Mouse (Mus musculus) adrenal gland, adult 2 months (tissue): ENCODE measurements around the gene Depp1. TPM values are rescaled to one million over a fixed set of nuclear protein-coding genes. Genes with fewer than 3 reads are reported as not detected.

Experiments
- DNase-seq: peaks from one replicate; pipeline ENCODE4 v3.0.0; 2021
- microRNA-seq, 2 experiments: library from miRNA; unstranded; fragments of <30 nt; microRNA quantifications; one replicate each; pipeline ENCODE4 v1.2.0; 2021
- polyA plus RNA-seq: library from polyadenylated mRNA; depleted of rRNA; stranded (reverse); fragments of >200 nt; gene quantifications from 2 replicates; pipeline ENCODE4 v1.2.3, GENCODE M21; 2012; rRNA removed
- total RNA-seq, 2 experiments: library from RNA; stranded (reverse); gene quantifications; 2 replicates each; pipeline ENCODE4 v1.2.3; 2021

Gene Depp1
- total and polyA plus RNA-seq, 3 experiments, result 3.8 to 16.6 (median 13.4) TPM

DNA sequence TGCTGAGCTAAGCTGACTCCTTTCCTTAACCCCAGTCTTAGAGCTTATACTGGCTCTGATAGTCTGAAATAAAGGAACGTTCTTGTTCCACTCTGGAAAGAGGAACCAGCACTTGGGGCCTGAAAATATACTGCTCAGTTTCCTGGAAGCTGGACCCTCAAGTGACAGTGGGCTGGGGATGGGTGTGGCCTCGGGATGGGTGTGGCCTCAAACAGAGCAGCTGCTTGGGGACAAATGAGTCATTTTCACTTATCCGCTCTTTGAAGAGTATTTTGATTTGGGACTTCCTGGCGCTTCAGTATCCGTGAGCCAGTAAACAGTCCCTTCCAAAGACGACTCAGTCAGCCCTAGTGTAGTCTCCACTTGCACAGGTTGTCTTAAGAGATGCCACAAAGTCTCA lies 31.9 kb downstream of the Depp1 start:
- DNase-seq, result peak; percentile 30

- no peak for DNase-seq
Observed at GRCm38 (mm10) chr6:116693639-116694038, 43.2 kb downstream of the Depp1 start.

DNA sequence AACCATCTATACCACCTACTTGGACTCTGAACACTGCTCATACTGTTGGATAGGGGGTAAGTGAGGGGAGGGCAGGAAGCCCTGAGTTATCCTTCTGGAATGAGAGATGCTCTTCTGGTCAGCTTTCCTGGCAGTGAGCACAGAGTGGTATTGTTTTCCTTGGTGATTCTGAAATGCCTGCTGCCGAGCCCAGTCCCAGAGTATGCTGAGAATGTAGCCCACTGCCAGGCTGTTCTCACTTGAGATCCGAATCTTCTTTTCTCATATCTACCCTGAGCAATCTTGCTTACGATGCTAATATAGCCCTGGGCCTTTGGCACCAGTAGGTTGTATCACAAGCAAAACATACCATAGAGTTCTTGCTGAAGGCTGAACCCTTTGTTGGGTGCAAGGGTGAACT lies 43.9 kb downstream of the Depp1 start:
- DNase-seq, result no peak

GRCm38 (mm10) chr6:116697413-116697812 lies 47.0 kb downstream of the Depp1 start:
- no peak for DNase-seq

- DNase-seq, result no peak
Observed at GRCm38 (mm10) chr6:116697896-116698425, 47.6 kb downstream of the Depp1 start.

DNA sequence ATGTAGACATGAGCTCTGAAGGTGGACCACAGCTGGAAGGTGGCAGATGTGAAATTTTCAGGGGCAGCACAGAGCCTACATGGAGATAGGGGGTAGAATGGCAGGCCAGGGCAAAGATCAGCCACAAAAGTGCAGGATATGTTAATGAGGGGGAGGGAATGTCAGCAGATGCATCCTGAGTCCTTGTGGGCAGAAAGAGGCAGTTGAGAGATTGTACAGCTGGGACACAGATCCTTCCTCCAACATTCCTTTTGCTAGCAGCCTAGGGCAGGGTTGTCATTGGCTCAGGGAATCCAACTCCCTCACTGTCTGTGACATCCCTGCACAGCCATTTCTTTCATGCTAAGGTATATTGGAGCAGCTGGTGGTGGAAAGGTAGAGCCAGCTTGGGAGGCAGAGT lies 50.4 kb downstream of the Depp1 start:
- DNase-seq, result no peak

Small RNA genes within 50 kb of the gene (microRNA-seq; reads per million reads assigned to microRNA genes)
- 0 reads per million in 2 experiments for gene Mir7043

Other genes with a start within 250 kb of the Depp1 start
- 1 to 10 TPM; 1.3 to 2.2 TPM for gene Alox5, start 189.4 kb upstream of the Depp1 start, total RNA-seq
- gene Alox5, start 189.4 kb upstream of the Depp1 start, polyA plus RNA-seq, result 1.4 and 1.8 TPM in 2 replicates
- gene Olfr211, start 161.5 kb upstream of the Depp1 start, total RNA-seq, result not detected
- gene Olfr211, start 161.5 kb upstream of the Depp1 start, polyA plus RNA-seq, result not detected in 2 replicates
- under 1 TPM in 1 of 2 experiments, not detected in 1; 0.21 TPM for gene Olfr212, start 144.1 kb upstream of the Depp1 start, total RNA-seq
- not detected in 2 replicates for gene Olfr212, start 144.1 kb upstream of the Depp1 start, polyA plus RNA-seq
- not detected for gene Olfr213, start 112.2 kb upstream of the Depp1 start, total RNA-seq
- not detected in 2 replicates for gene Olfr213, start 112.2 kb upstream of the Depp1 start, polyA plus RNA-seq
- gene Gm5580, start 99.5 kb upstream of the Depp1 start, total RNA-seq, result 1 to 10 TPM; 2.2 to 3.0 TPM
- 0.09 TPM in 1 of 2 replicates, not detected in the other for gene Gm5580, start 99.5 kb upstream of the Depp1 start, polyA plus RNA-seq
- not detected for gene Olfr214, start 96.4 kb upstream of the Depp1 start, total RNA-seq
- not detected in 2 replicates for gene Olfr214, start 96.4 kb upstream of the Depp1 start, polyA plus RNA-seq
- not detected for gene Olfr215, start 66.4 kb upstream of the Depp1 start, total RNA-seq
- gene Olfr215, start 66.4 kb upstream of the Depp1 start, polyA plus RNA-seq, result not detected in 2 replicates
- 10 to 100 TPM; 14.8 to 22.9 TPM for gene Zfp422, start 21.6 kb upstream of the Depp1 start, total RNA-seq
- gene Zfp422, start 21.6 kb upstream of the Depp1 start, polyA plus RNA-seq, result 5.0 and 6.6 TPM in 2 replicates
- 1 to 10 TPM; 3.9 to 7.4 TPM for gene Rassf4, start 23.3 kb downstream of the Depp1 start, total RNA-seq
- 2.3 TPM in 2 replicates for gene Rassf4, start 23.3 kb downstream of the Depp1 start, polyA plus RNA-seq
- under 1 TPM; 0.03 to 0.06 TPM for gene Tmem72, start 66.3 kb downstream of the Depp1 start, total RNA-seq
- under 0.01 TPM in 1 of 2 replicates, not detected in the other for gene Tmem72, start 66.3 kb downstream of the Depp1 start, polyA plus RNA-seq